Mouse (Mus musculus): ENCODE measurements at regions not wholly inside any gene's neighbourhood (a gene's known extent, or its start where the extent isn't known, plus 50 kb on each side); places are given as distances from the start of the nearest gene placed in this dataset.

GRCm38 (mm10) chr17:69727325-69727724 lies 241.5 kb upstream of the Dlgap1 start:
- no peak for TF ChIP-seq CTCF (IDR thresholded peaks at IDR 0.05; ENCODE audit: control insufficient read depth, insufficient read depth, insufficient replicate concordance, low read depth, low read length)
- TF ChIP-seq POLR2A (IDR thresholded peaks at IDR 0.05; ENCODE audit: control insufficient read depth, low read depth, low read length): no peak
